ENCODE assay signal across 31 mouse cellular contexts in genomic region chr6:34964550-34964949, GRCm38 (mm10). TPM values are rescaled to one million over a fixed set of nuclear protein-coding genes. Genes with fewer than 3 reads are reported as not detected.
A peak's percentile ranks its signal among the peaks of the same experiment; 100 is the strongest.
DNase-seq lines count a peak whose midpoint lies in the region; ATAC-seq and TF ChIP-seq lines count a peak whose summit lies in the region.
"Had no signal": no experiment of that assay in that cellular context is flagged by ENCODE, and none has a peak within 500 bp of the region (broad histone marks: within the 10 kb centered on the region; RNA-seq: fewer than 3 reads in every experiment).

No protein-coding gene starts in this region.

- peak; percentile 90 for ATAC-seq in common myeloid progenitor, adult 5-6 weeks (replicated peaks; ENCODE audit: low read depth, poor library complexity, severe bottlenecking)
- ATAC-seq in megakaryocyte, adult 5-6 weeks (ENCODE audit: poor library complexity, severe bottlenecking): peak; percentile 97
- ATAC-seq in monocyte, adult 5-6 weeks (replicated peaks; ENCODE audit: insufficient number of reproducible peaks, low FRiP score, low TSS enrichment, poor library complexity, severe bottlenecking): peak; percentile 72
- ATAC-seq: forebrain, embryonic 13.5 days; forebrain, embryonic 16.5 days; intestine, embryonic 15.5 days had no signal

- peak; percentile 27 for DNase-seq in 3T3-L1 (ENCODE audit: low read depth, low spot score)
- no peak for DNase-seq in thymus, postnatal 4 days
- DNase-seq in left cerebral cortex, adult 2 months (ENCODE audit: extremely low spot score in 1 of 2, low spot score in 2 of 2): no peak
- no peak for DNase-seq in urinary bladder, postnatal 14 days (ENCODE audit: low spot score)
- DNase-seq in frontal cortex, postnatal 14 days (ENCODE audit: low spot score in 2 of 2): no peak
- DNase-seq: adrenal gland, postnatal 10 days; adrenal gland, postnatal 36 days; cerebellum, adult 18-20 months; cerebellum, adult 9-10 months; cerebellum, postnatal 14 days; embryo, embryonic 11 days; gastrocnemius, adult 2 months; gastrocnemius, postnatal 14 days; heart, adult 2 months; heart, postnatal 14 days; heart, postnatal 4 days had no signal

- H3K27ac ChIP-seq in left cerebral cortex, adult 2 months: no peak overlapping the region
- H3K27ac ChIP-seq: embryonic facial prominence, embryonic 10.5 days; embryonic facial prominence, embryonic 13.5 days; forebrain, embryonic 13.5 days; gastrocnemius, adult 2 months; heart, adult 2 months; heart, embryonic 10.5 days; heart, embryonic 13.5 days; hindbrain, embryonic 12.5 days; hindbrain, embryonic 15.5 days; intestine, embryonic 15.5 days had no signal

- no peak for TF ChIP-seq CTCF in left cerebral cortex, adult 2 months (IDR thresholded peaks at IDR 0.05)

- H3K4me3 ChIP-seq in left cerebral cortex, adult 2 months: no peak overlapping the region
- H3K4me3 ChIP-seq: embryonic facial prominence, embryonic 10.5 days; embryonic facial prominence, embryonic 13.5 days; erythroblast, embryonic 14.5 days; forebrain, embryonic 13.5 days; gastrocnemius, adult 2 months; heart, adult 2 months; heart, embryonic 10.5 days; heart, embryonic 13.5 days; hindbrain, embryonic 12.5 days; hindbrain, embryonic 15.5 days; intestine, embryonic 15.5 days had no signal

- intact Hi-C loops in left cerebral cortex, adult 2 months (cut with DNase I): no loop called here

RNA-seq across cellular contexts. Expression of gene Slc23a4, which starts 23.7 kb away (rescaled TPM):
- total RNA-seq in common myeloid progenitor, adult 5-6 weeks (2017): 0.18 and 0.39 TPM in 2 replicates
- 0.36 TPM in 1 of 2 replicates, not detected in the other for total RNA-seq in megakaryocyte, adult 5-6 weeks (2015)
- total RNA-seq in megakaryocyte, adult 5-6 weeks (2017): 0.11 and 0.73 TPM in 2 replicates
- 0.49 TPM in 1 of 3 replicates, not detected in the others for total RNA-seq in monocyte, adult 5-6 weeks (2017)
- total RNA-seq in left cerebral cortex, adult 2 months (2021): 1 to 10 TPM; 1.1 to 1.4 TPM
- total RNA-seq: gastrocnemius, adult 2 months had no signal

RNA-seq across cellular contexts. Expression of gene Stra8, which starts 44.6 kb away (rescaled TPM):
- total RNA-seq in common myeloid progenitor, adult 5-6 weeks (2017): not detected in 2 replicates
- not detected in 2 replicates for total RNA-seq in megakaryocyte, adult 5-6 weeks (2015)
- total RNA-seq in megakaryocyte, adult 5-6 weeks (2017): not detected in 2 replicates
- not detected in 3 replicates for total RNA-seq in monocyte, adult 5-6 weeks (2017)
- total RNA-seq in left cerebral cortex, adult 2 months (2021): not detected
- total RNA-seq: adrenal gland, adult 18-20 months; adrenal gland, postnatal 10 days; adrenal gland, postnatal 36 days; gastrocnemius, adult 2 months; gastrocnemius, postnatal 14 days; gastrocnemius, postnatal 4 days; heart, adult 2 months; heart, postnatal 14 days; heart, postnatal 4 days had no signal

RNA-seq across cellular contexts. Expression of gene Wdr91, which starts 53.9 kb away (rescaled TPM):
- 14.9 and 25.1 TPM in 2 replicates for total RNA-seq in common myeloid progenitor, adult 5-6 weeks (2017)
- total RNA-seq in megakaryocyte, adult 5-6 weeks (2015): 4.2 and 7.6 TPM in 2 replicates
- total RNA-seq in megakaryocyte, adult 5-6 weeks (2017): 19.6 and 27.5 TPM in 2 replicates
- 14.8 to 23.2 TPM (median 20.6 TPM) in 3 replicates for total RNA-seq in monocyte, adult 5-6 weeks (2017)
- total RNA-seq in left cerebral cortex, adult 2 months (2021): 10 to 100 TPM; 29.3 to 30.7 TPM
